Mouse (Mus musculus) E14TG2a.4 (cell line): ENCODE measurements at regions not wholly inside any gene's neighbourhood (a gene's known extent, or its start where the extent isn't known, plus 50 kb on each side); places are given as distances from the start of the nearest gene placed in this dataset.

Source experiments
- CTCF ChIP-seq: conservative IDR thresholded peaks from 2 replicates; pipeline ENCODE4 v1.5.1; 2014; ENCODE audit warnings: low read length
- POU5F1 ChIP-seq: IDR thresholded peaks from 2 replicates; pipeline ENCODE4 v1.6.1; 2014; ENCODE audit warnings: low read length, borderline replicate concordance

DNA sequence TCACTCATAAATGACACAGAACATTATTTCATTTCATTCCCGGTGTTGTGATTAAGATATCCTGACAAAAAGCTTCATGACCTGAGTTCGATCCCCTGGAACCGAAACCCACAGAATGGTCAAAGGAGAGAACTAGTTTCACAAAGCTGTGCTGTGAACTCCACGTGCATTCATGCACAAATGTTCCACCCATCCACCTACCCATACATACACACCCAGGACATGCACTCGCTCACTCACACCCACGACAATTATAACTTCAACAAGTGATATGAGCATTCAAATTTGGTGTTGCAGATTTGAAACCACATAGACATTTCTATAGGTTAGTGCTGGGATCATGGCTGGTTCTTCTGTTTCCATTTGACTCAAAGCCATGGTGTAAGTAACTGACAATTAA is 243.4 kb downstream of the Gm11361 start:
- TF ChIP-seq CTCF = no peak
- TF ChIP-seq POU5F1 = no peak
